Mouse (Mus musculus): ENCODE measurements at regions not wholly inside any gene's neighbourhood (a gene's known extent, or its start where the extent isn't known, plus 50 kb on each side); places are given as distances from the start of the nearest gene placed in this dataset.

GRCm38 (mm10) chr15:64534166-64534565 is 283.3 kb upstream of the Gm21798 start:
- Histone ChIP-seq H3K36me3 (replicated peaks) (no peaks in the 10 kb centered on the region), H3K4me3 (no peak overlapping the region), H3K9me3 (no peaks in the 10 kb centered on the region), H3K4me1 (peaks cover 27% of the 10 kb centered on the region), H3K27me3 (replicated peaks; ENCODE audit: low read depth, poor library complexity, severe bottlenecking) (no peaks in the 10 kb centered on the region), H3K27ac (replicated peaks) (no peak overlapping the region)
- DNase-seq (ENCODE audit: low spot score) = no peak
- 66% methylated on average over 6 of the region's 6 CpGs for WGBS

GRCm38 (mm10) chr15:64535160-64535559 is 282.3 kb upstream of the Gm21798 start:
- DNase-seq (ENCODE audit: low spot score) = no peak
- H3K36me3 ChIP-seq (replicated peaks) = no peaks in the 10 kb centered on the region
- peaks cover 27% of the 10 kb centered on the region for H3K4me1 ChIP-seq
- WGBS = 65% methylated on average over 2 of the region's 2 CpGs
- H3K27ac ChIP-seq (replicated peaks) = no peak overlapping the region
- no peaks in the 10 kb centered on the region for H3K9me3 ChIP-seq
- no peaks in the 10 kb centered on the region for H3K27me3 ChIP-seq (replicated peaks; ENCODE audit: low read depth, poor library complexity, severe bottlenecking)
- H3K4me3 ChIP-seq = no peak overlapping the region

GRCm38 (mm10) chr15:64541395-64541794 is 276.1 kb upstream of the Gm21798 start:
- H3K4me3 ChIP-seq = no peak overlapping the region
- H3K36me3 ChIP-seq (replicated peaks) = no peaks in the 10 kb centered on the region
- no peak for DNase-seq (ENCODE audit: low spot score)
- WGBS = 85% methylated on average over 3 of the region's 3 CpGs
- no peaks in the 10 kb centered on the region for H3K4me1 ChIP-seq
- no peak overlapping the region for H3K27ac ChIP-seq (replicated peaks)
- no peaks in the 10 kb centered on the region for H3K27me3 ChIP-seq (replicated peaks; ENCODE audit: low read depth, poor library complexity, severe bottlenecking)
- no peaks in the 10 kb centered on the region for H3K9me3 ChIP-seq

GRCm38 (mm10) chr15:64542250-64542901 is 275.1 kb upstream of the Gm21798 start:
- DNase-seq (ENCODE audit: low spot score) = no peak
- WGBS = 84% methylated on average over 8 of the region's 8 CpGs
- no peak overlapping the region for H3K4me3 ChIP-seq
- H3K27ac ChIP-seq (replicated peaks) = no peak overlapping the region
- H3K27me3 ChIP-seq (replicated peaks; ENCODE audit: low read depth, poor library complexity, severe bottlenecking) = no peaks in the 10 kb centered on the region
- no peaks in the 10 kb centered on the region for H3K36me3 ChIP-seq (replicated peaks)
- H3K9me3 ChIP-seq = no peaks in the 10 kb centered on the region
- no peaks in the 10 kb centered on the region for H3K4me1 ChIP-seq

GRCm38 (mm10) chr15:64542908-64543307 is 274.6 kb upstream of the Gm21798 start:
- Histone ChIP-seq H3K27ac (replicated peaks) (no peak overlapping the region), H3K4me1 (no peaks in the 10 kb centered on the region), H3K4me3 (no peak overlapping the region), H3K9me3 (no peaks in the 10 kb centered on the region), H3K27me3 (replicated peaks; ENCODE audit: low read depth, poor library complexity, severe bottlenecking) (no peaks in the 10 kb centered on the region), H3K36me3 (replicated peaks) (no peaks in the 10 kb centered on the region)
- DNase-seq (ENCODE audit: low spot score) = no peak
- WGBS = 84% methylated on average over 1 of the region's 1 CpGs

- DNase-seq (ENCODE audit: low spot score) = no peak
- no peaks in the 10 kb centered on the region for H3K9me3 ChIP-seq
- no peak overlapping the region for H3K4me3 ChIP-seq
- H3K27me3 ChIP-seq (replicated peaks; ENCODE audit: low read depth, poor library complexity, severe bottlenecking) = no peaks in the 10 kb centered on the region
- no peak overlapping the region for H3K27ac ChIP-seq (replicated peaks)
- no peaks in the 10 kb centered on the region for H3K4me1 ChIP-seq
- H3K36me3 ChIP-seq (replicated peaks) = no peaks in the 10 kb centered on the region
Observed at GRCm38 (mm10) chr15:64546035-64546434, 271.5 kb upstream of the Gm21798 start.

GRCm38 (mm10) chr15:64557540-64557939 is 260.0 kb upstream of the Gm21798 start:
- DNase-seq (ENCODE audit: low spot score) = no peak
- H3K27me3 ChIP-seq (replicated peaks; ENCODE audit: low read depth, poor library complexity, severe bottlenecking) = no peaks in the 10 kb centered on the region
- H3K4me1 ChIP-seq = no peaks in the 10 kb centered on the region
- 93% methylated on average over 2 of the region's 2 CpGs for WGBS
- H3K36me3 ChIP-seq (replicated peaks) = no peaks in the 10 kb centered on the region
- H3K4me3 ChIP-seq = no peak overlapping the region
- no peaks in the 10 kb centered on the region for H3K9me3 ChIP-seq
- no peak overlapping the region for H3K27ac ChIP-seq (replicated peaks)

GRCm38 (mm10) chr15:64558220-64558619 is 259.3 kb upstream of the Gm21798 start:
- no peak overlapping the region for H3K27ac ChIP-seq (replicated peaks)
- H3K27me3 ChIP-seq (replicated peaks; ENCODE audit: low read depth, poor library complexity, severe bottlenecking) = no peaks in the 10 kb centered on the region
- WGBS = 77% methylated on average over 1 of the region's 1 CpGs
- H3K9me3 ChIP-seq = no peaks in the 10 kb centered on the region
- no peaks in the 10 kb centered on the region for H3K4me1 ChIP-seq
- no peaks in the 10 kb centered on the region for H3K36me3 ChIP-seq (replicated peaks)
- H3K4me3 ChIP-seq = no peak overlapping the region
- no peak for DNase-seq (ENCODE audit: low spot score)

- H3K27me3 ChIP-seq (replicated peaks; ENCODE audit: low read depth, poor library complexity, severe bottlenecking) = no peaks in the 10 kb centered on the region
- no peak overlapping the region for H3K4me3 ChIP-seq
- H3K36me3 ChIP-seq (replicated peaks) = no peaks in the 10 kb centered on the region
- 83% methylated on average over 3 of the region's 3 CpGs for WGBS
- no peaks in the 10 kb centered on the region for H3K9me3 ChIP-seq
- no peaks in the 10 kb centered on the region for H3K4me1 ChIP-seq
- no peak overlapping the region for H3K27ac ChIP-seq (replicated peaks)
- no peak for DNase-seq (ENCODE audit: low spot score)
Observed at GRCm38 (mm10) chr15:64562431-64563111, 254.9 kb upstream of the Gm21798 start.

GRCm38 (mm10) chr15:64564703-64565102 is 252.8 kb upstream of the Gm21798 start:
- Histone ChIP-seq H3K27me3 (replicated peaks; ENCODE audit: low read depth, poor library complexity, severe bottlenecking) (no peaks in the 10 kb centered on the region), H3K4me1 (no peaks in the 10 kb centered on the region), H3K27ac (replicated peaks) (no peak overlapping the region), H3K4me3 (no peak overlapping the region), H3K36me3 (replicated peaks) (no peaks in the 10 kb centered on the region), H3K9me3 (no peaks in the 10 kb centered on the region)
- 87% methylated on average over 3 of the region's 3 CpGs for WGBS
- no peak for DNase-seq (ENCODE audit: low spot score)

- Histone ChIP-seq H3K9me3 (no peaks in the 10 kb centered on the region), H3K27me3 (replicated peaks; ENCODE audit: low read depth, poor library complexity, severe bottlenecking) (no peaks in the 10 kb centered on the region; the same call in 1 of the 2 replicates), H3K4me3 (no peak overlapping the region), H3K27ac (replicated peaks) (no peak overlapping the region), H3K36me3 (replicated peaks) (no peaks in the 10 kb centered on the region), H3K4me1 (peaks cover 20% of the 10 kb centered on the region)
- WGBS = 94% methylated on average over 1 of the region's 1 CpGs
- no peak for DNase-seq (ENCODE audit: low spot score)
Observed at GRCm38 (mm10) chr15:64576891-64577535, 240.5 kb upstream of the Gm21798 start.

- no peaks in the 10 kb centered on the region; the same call in 1 of the 2 replicates for H3K27me3 ChIP-seq (replicated peaks; ENCODE audit: low read depth, poor library complexity, severe bottlenecking)
- no peaks in the 10 kb centered on the region for H3K9me3 ChIP-seq
- no peaks in the 10 kb centered on the region for H3K36me3 ChIP-seq (replicated peaks)
- no peak overlapping the region for H3K4me3 ChIP-seq
- DNase-seq (ENCODE audit: low spot score) = peak; percentile 73
- peaks cover 20% of the 10 kb centered on the region for H3K4me1 ChIP-seq
- H3K27ac ChIP-seq (replicated peaks) = peak overlapping the region; percentile 31; the same call in 1 of the 2 replicates
- 22% methylated on average over 4 of the region's 4 CpGs for WGBS
Observed at GRCm38 (mm10) chr15:64578991-64579390, 238.5 kb upstream of the Gm21798 start.

- no peaks in the 10 kb centered on the region; the same call in 1 of the 2 replicates for H3K27me3 ChIP-seq (replicated peaks; ENCODE audit: low read depth, poor library complexity, severe bottlenecking)
- H3K4me1 ChIP-seq = peaks cover 20% of the 10 kb centered on the region
- no peaks in the 10 kb centered on the region for H3K9me3 ChIP-seq
- no peak for DNase-seq (ENCODE audit: low spot score)
- H3K36me3 ChIP-seq (replicated peaks) = no peaks in the 10 kb centered on the region
- no peak overlapping the region for H3K4me3 ChIP-seq
- no peak overlapping the region for H3K27ac ChIP-seq (replicated peaks)
- 88% methylated on average over 1 of the region's 1 CpGs for WGBS
Observed at GRCm38 (mm10) chr15:64580481-64580880, 237.0 kb upstream of the Gm21798 start.
